Mouse (Mus musculus): Measurements from ENCODE around the gene Ddx43. TPM values are rescaled to one million over a fixed set of nuclear protein-coding genes. Genes with fewer than 3 reads are reported as not detected.
A peak's percentile ranks its signal among the peaks of the same experiment; 100 is the strongest.
"Not testable (repeated sequence)": the region's sequence is repeated elsewhere in the genome, so short reads cannot be mapped to it uniquely, and the experiment has no call there.

Gene Ddx43
- polyA plus RNA-seq (2011; ENCODE audit: insufficient read depth, insufficient read length, low read depth, missing spikeins) = 2.8 and 4.9 TPM in 2 replicates

- H3K4me3 ChIP-seq (ENCODE audit: low read depth, low read length) = peak within 1 kb of the TSS; percentile 69
- H3K27me3 ChIP-seq (ENCODE audit: control insufficient read depth, insufficient read depth, low read length, poor library complexity, severe bottlenecking) = peaks cover 5% of the 10 kb centered on the region; the same call in 1 of the 2 replicates
- H3K4me1 ChIP-seq (ENCODE audit: control insufficient read depth, insufficient read depth, low read length) = no peaks in the 10 kb centered on the region
- peak within 1 kb of the TSS; percentile 71 for H3K9ac ChIP-seq (ENCODE audit: low read depth, poor library complexity, severe bottlenecking)
- no peak for TF ChIP-seq EP300 (IDR thresholded peaks at IDR 0.05; ENCODE audit: insufficient read depth, low read depth, low read length)
- TF ChIP-seq CTCF (IDR thresholded peaks at IDR 0.05; ENCODE audit: low read depth, low read length) = no peak
- no peak for TF ChIP-seq POLR2A (IDR thresholded peaks at IDR 0.05; ENCODE audit: insufficient read depth, low read length)
- no peak within 1 kb of the TSS for H3K27ac ChIP-seq (ENCODE audit: insufficient read depth, low read length)
- no peaks in the 10 kb centered on the region for H3K9me3 ChIP-seq (replicated peaks; ENCODE audit: control insufficient read depth, insufficient read depth, low read length, poor library complexity, severe bottlenecking)
- peaks cover 3% of the 10 kb centered on the region; the same call in 1 of the 2 replicates for H3K36me3 ChIP-seq (ENCODE audit: control insufficient read depth, insufficient read depth, low read length, poor library complexity, severe bottlenecking)
Measured at GRCm38 (mm10) chr9:78395630-78396351, at the start of gene Ddx43. Gene Ddx43 (plus strand): TSS chr9:78395777.

- H3K9ac ChIP-seq (ENCODE audit: low read depth, poor library complexity, severe bottlenecking) = no peak overlapping the region
- no peaks in the 10 kb centered on the region for H3K27me3 ChIP-seq (ENCODE audit: control insufficient read depth, insufficient read depth, low read length, poor library complexity, severe bottlenecking)
- H3K9me3 ChIP-seq (replicated peaks; ENCODE audit: control insufficient read depth, insufficient read depth, low read length, poor library complexity, severe bottlenecking) = no peaks in the 10 kb centered on the region
- TF ChIP-seq CTCF (IDR thresholded peaks at IDR 0.05; ENCODE audit: low read depth, low read length) (no peak), POLR2A (IDR thresholded peaks at IDR 0.05; ENCODE audit: insufficient read depth, low read length) (no peak), EP300 (IDR thresholded peaks at IDR 0.05; ENCODE audit: insufficient read depth, low read depth, low read length) (no peak)
- H3K36me3 ChIP-seq (ENCODE audit: control insufficient read depth, insufficient read depth, low read length, poor library complexity, severe bottlenecking) = no peaks in the 10 kb centered on the region
- H3K4me1 ChIP-seq (ENCODE audit: control insufficient read depth, insufficient read depth, low read length) = no peaks in the 10 kb centered on the region
- no peak overlapping the region for H3K4me3 ChIP-seq (ENCODE audit: low read depth, low read length)
- no peak overlapping the region for H3K27ac ChIP-seq (ENCODE audit: insufficient read depth, low read length)
Measured at GRCm38 (mm10) chr9:78347004-78347403, 48.6 kb upstream of the Ddx43 start.

GRCm38 (mm10) chr9:78348206-78349004, 47.2 kb upstream of the Ddx43 start:
- H3K4me3 ChIP-seq (ENCODE audit: low read depth, low read length); H3K36me3 ChIP-seq (ENCODE audit: control insufficient read depth, insufficient read depth, low read length, poor library complexity, severe bottlenecking); H3K9me3 ChIP-seq (replicated peaks; ENCODE audit: control insufficient read depth, insufficient read depth, low read length, poor library complexity, severe bottlenecking); H3K27ac ChIP-seq (ENCODE audit: insufficient read depth, low read length); H3K9ac ChIP-seq (ENCODE audit: low read depth, poor library complexity, severe bottlenecking); H3K27me3 ChIP-seq (ENCODE audit: control insufficient read depth, insufficient read depth, low read length, poor library complexity, severe bottlenecking); H3K4me1 ChIP-seq (ENCODE audit: control insufficient read depth, insufficient read depth, low read length): not testable (repeated sequence)

- not testable (repeated sequence) for H3K9me3 ChIP-seq (replicated peaks; ENCODE audit: control insufficient read depth, insufficient read depth, low read length, poor library complexity, severe bottlenecking); H3K27ac ChIP-seq (ENCODE audit: insufficient read depth, low read length); H3K9ac ChIP-seq (ENCODE audit: low read depth, poor library complexity, severe bottlenecking); H3K27me3 ChIP-seq (ENCODE audit: control insufficient read depth, insufficient read depth, low read length, poor library complexity, severe bottlenecking); H3K36me3 ChIP-seq (ENCODE audit: control insufficient read depth, insufficient read depth, low read length, poor library complexity, severe bottlenecking); H3K4me3 ChIP-seq (ENCODE audit: low read depth, low read length); H3K4me1 ChIP-seq (ENCODE audit: control insufficient read depth, insufficient read depth, low read length)
Measured at GRCm38 (mm10) chr9:78349141-78349540, 46.4 kb upstream of the Ddx43 start.

- not testable (repeated sequence) for H3K9ac ChIP-seq (ENCODE audit: low read depth, poor library complexity, severe bottlenecking); H3K27me3 ChIP-seq (ENCODE audit: control insufficient read depth, insufficient read depth, low read length, poor library complexity, severe bottlenecking); H3K4me3 ChIP-seq (ENCODE audit: low read depth, low read length); H3K36me3 ChIP-seq (ENCODE audit: control insufficient read depth, insufficient read depth, low read length, poor library complexity, severe bottlenecking); H3K27ac ChIP-seq (ENCODE audit: insufficient read depth, low read length); H3K4me1 ChIP-seq (ENCODE audit: control insufficient read depth, insufficient read depth, low read length); H3K9me3 ChIP-seq (replicated peaks; ENCODE audit: control insufficient read depth, insufficient read depth, low read length, poor library complexity, severe bottlenecking)
Measured at GRCm38 (mm10) chr9:78350007-78350406, 45.6 kb upstream of the Ddx43 start.

- Histone ChIP-seq H3K27ac (ENCODE audit: insufficient read depth, low read length) (no peak overlapping the region), H3K4me3 (ENCODE audit: low read depth, low read length) (no peak overlapping the region), H3K36me3 (ENCODE audit: control insufficient read depth, insufficient read depth, low read length, poor library complexity, severe bottlenecking) (no peaks in the 10 kb centered on the region), H3K9ac (ENCODE audit: low read depth, poor library complexity, severe bottlenecking) (no peak overlapping the region), H3K9me3 (replicated peaks; ENCODE audit: control insufficient read depth, insufficient read depth, low read length, poor library complexity, severe bottlenecking) (no peaks in the 10 kb centered on the region), H3K4me1 (ENCODE audit: control insufficient read depth, insufficient read depth, low read length) (no peaks in the 10 kb centered on the region), H3K27me3 (ENCODE audit: control insufficient read depth, insufficient read depth, low read length, poor library complexity, severe bottlenecking) (no peaks in the 10 kb centered on the region)
- TF ChIP-seq POLR2A (IDR thresholded peaks at IDR 0.05; ENCODE audit: insufficient read depth, low read length) (no peak), EP300 (IDR thresholded peaks at IDR 0.05; ENCODE audit: insufficient read depth, low read depth, low read length) (no peak), CTCF (IDR thresholded peaks at IDR 0.05; ENCODE audit: low read depth, low read length) (no peak)
Measured at GRCm38 (mm10) chr9:78351504-78352220, 43.9 kb upstream of the Ddx43 start.
